Mouse (Mus musculus) kidney, adult 8-10 months (tissue): ENCODE data around the gene Mettl13.

Experiments used
- DNase-seq, 2 experiments: peaks; one replicate each; pipeline ENCODE4 v3.0.0; 2022

Mettl13 gene

GRCm38 (mm10) chr1:162531584-162531983, 16.8 kb downstream of the Mettl13 start:
- no peak for DNase-seq

- no peak for DNase-seq
These were observed 17.7 kb downstream of the Mettl13 start for GRCm38 (mm10) chr1:162530666-162531065.

DNA sequence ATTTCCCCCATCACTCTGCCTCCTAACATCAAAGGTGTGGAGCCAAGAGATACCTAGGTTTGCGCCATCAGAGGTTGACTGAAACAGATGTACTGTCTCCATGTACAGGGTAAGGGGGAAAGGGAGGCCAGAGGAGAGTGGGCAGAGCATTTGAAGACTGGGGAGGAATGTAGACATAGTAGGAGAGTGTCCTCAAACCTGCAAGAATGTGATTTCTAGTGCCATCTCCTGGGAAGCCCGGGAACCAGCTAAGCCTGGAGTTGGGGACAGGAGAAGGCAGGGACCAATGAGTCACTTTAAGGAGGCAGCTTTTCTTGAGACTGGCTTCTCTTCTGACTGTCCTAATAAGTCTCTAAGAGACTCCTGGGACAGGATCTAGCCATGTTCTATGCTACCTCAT, 18.7 kb downstream of the Mettl13 start:
- no peak for DNase-seq

GRCm38 (mm10) chr1:162515116-162515515, 33.2 kb downstream of the Mettl13 start:
- no peak for DNase-seq

DNA sequence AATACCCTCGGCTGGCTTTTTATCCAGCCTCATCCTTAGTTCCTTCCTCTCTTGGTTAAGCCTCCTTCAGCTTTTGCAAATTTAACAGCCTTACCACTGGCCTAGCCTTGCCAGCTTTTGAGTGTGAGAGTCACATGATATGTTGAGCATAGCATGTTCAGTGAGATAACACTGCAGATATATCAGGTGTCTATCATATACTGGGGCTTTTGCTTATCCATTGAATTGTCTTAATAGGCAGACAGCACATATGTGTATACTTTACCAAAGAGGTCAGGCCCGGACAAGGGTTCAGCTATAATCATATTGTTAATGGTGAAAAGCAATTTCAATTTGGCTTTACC, 38.4 kb downstream of the Mettl13 start:
- DNase-seq, result no peak

DNA sequence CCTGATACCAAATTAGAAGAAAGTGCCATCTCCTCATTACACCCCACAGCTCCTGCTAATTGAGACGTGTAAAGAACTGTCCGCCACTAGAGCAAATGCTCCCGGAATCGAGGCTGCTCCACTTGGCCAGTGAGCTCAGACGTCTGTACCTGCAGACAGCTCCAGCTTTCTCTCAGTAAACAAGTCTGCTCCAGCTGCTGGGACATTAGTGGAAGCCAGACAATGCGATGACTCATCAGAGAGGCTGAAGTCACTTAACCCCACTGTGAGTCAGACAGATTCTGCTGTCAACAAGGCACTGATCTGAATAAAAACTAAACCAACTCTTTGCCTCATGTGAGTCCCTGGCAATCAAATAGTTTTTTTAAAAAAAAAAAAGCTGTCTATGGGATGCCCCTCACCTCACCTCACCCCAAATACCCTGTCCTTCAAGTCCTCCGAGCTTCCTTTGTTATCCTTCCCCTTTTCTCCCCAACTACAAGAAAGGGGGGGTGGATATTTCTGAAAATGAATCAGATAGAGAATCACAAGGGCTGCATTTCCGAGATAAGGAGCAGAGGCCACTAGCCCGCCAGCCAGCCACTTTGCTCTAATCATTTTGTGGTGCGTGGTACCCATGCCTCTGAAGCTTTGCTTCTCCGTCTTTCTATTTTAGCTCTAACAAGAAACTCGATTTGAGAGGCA, 38.9 kb downstream of the Mettl13 start:
- DNase-seq, result peak in 1 of 2 experiments; percentile 8

DNA sequence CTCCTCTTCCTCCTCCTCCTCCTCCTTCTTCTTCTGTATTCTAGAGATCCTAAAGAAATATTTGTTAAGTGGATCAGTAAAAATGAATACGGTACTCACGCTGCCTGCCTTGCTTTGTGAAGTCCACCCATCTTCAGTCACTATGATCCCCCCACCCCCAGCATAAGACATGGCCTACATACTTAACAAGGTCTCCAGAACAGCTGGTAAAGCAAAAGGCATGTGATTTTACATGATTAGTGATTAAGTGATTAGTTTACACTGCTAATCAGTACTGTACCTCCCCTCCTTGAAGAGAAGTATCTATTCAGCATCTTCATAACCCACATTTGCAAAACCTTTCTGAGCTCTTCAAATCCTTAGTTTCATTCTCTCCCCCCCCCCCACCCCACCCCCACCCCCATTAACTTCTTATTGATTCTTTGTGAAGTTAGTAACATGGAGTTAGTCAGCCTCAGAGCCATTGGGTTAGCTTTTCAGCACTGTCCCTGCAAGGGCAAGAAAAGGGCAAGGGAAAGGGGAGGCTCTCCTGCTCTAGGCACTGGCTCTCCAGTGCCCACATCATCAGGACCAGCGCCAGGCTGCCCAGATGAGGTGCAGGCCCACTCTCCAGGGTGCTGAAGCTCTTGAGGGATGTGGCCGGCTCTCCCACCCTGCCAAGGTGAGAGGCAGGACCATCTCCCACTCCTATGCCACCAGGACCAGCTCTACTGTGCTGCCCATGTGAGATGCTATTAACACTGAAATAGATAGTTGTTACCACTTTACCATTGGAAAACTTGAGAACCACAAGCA, 39.9 kb downstream of the Mettl13 start:
- no peak for DNase-seq

DNA sequence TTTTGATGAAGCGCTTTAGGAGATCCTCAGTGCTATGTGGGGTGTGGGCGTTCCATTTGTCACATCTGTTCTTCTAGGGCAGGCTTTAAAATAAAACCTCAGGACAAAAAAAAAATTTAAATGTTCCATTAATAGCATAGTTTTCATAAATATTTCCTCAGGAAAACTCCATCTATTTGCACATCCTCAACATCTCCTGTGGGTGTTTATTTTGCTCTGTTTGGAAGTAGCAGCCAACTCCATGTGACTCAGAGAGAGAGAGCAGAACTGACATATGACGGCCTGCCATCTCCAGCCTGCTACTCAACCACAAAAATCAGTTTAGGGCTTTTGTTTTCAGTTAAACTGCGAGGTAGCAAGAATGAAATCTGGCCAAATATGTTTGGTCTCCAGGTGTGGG, 41.8 kb downstream of the Mettl13 start:
- no peak for DNase-seq

- no peak for DNase-seq
These were observed 42.7 kb downstream of the Mettl13 start for GRCm38 (mm10) chr1:162505649-162506048.
